Mouse (Mus musculus) frontal cortex, postnatal 25 days (tissue): ENCODE data around the gene Catsperg1.
"Not testable (repeated sequence)": the region's sequence is repeated elsewhere in the genome, so short reads cannot be mapped to it uniquely, and the experiment has no call there.

Experiments used
- DNase-seq, 2 experiments: peaks; one replicate each; pipeline ENCODE4 v3.0.0; 2022; ENCODE audit warnings: low spot score in 2 of 2

Catsperg1 gene

GRCm38 (mm10) chr7:29170066-29170754 is 43.6 kb downstream of the Catsperg1 start, which contains the start of the genes Ggn and Spred3:
Ggn (plus strand) TSS chr7:29170210.
Spred3 (minus strand) TSS chr7:29170411.
- DNase-seq, result peak in 1 of 2 experiments; percentile 27

DNA sequence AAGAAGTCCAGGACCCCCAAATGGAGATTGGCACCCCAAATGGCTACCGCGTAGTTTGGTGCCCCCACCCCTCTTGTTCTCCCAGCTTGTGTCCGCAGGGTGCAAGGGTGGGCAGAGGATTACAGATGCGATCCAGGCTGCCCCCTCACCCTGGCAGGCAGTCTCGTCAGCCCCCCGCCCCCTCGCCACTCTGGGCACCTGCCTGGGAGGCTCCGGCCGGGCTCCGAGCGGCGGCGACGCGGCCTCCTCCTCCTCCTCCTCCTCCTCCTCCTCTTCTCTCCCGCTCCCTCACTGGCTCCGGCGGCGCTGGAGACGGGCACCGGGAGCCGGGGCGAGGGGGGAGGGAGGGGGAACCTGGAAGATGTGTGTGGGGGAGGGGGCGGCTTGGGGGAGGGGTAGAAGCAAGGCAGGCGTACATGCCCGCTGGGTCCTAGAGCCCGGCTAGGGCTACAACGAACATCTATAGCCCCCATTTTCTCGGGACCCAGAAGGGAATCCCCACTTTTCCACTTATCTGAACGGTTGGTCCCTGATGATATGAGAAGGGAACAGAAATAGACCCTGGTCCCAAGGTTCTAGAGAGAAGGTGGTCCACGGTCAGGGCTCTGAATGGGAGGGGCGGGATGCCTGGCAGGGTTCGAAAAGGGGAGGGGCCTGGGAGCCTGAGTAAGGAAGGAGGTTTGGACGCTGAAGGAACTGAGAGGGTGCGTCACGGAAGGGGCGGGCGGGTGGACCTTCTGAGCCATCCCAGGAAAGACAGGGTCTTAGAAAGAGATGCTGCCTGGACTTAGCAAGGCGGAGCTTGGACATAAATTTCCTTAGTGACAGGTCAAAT is 44.4 kb downstream of the Catsperg1 start:
- peak; percentile 62 to 76 for DNase-seq

DNA sequence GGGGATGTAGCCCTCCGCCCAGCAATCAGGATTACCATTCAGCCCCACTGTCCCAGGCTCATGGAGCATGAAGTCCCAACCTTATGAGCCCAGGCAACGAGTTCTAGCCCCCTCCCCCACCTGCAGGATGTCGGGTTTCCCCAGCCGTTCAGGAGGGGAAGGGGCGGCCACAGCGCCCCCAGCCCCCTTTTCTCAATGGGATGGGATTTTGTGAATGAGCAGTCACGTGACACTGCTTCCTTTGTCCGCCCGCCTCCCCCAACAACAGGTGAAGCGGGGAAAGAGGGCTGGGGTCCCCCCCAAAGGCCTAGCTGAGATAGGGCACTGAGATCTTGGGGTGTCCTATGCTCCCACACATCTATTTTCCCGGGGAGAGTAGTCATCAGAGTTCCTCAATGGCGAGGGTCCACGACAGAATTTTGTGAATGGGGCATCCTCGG is 45.0 kb downstream of the Catsperg1 start:
- DNase-seq, result no peak

DNA sequence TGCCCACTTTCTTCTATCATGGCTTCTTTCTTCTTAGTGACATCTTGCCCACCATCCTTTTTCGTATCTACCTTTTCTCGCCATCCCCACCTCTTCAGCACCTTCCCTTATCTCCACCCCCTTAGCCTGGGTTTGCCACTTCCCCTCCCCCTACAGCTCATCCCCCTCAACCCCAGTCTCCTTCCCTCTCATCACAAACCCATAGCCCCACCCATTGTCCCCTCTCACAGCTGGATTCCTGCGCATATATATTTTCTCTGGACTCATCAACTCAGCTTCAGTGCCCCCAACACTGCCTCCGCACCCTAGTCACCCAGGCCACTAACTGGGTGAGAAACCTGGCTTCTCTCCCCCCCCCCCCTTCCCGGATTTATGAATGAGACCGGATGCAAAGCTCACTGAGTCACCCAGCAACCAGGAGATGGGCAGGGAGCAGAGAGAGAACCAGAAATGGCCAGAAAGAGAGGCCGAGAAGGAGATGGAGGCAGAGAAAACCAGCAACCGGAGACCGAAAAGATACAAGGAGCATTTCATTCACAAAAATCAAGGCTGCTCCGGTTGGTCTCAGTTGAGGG is 45.6 kb downstream of the Catsperg1 start:
- DNase-seq, result no peak

DNA sequence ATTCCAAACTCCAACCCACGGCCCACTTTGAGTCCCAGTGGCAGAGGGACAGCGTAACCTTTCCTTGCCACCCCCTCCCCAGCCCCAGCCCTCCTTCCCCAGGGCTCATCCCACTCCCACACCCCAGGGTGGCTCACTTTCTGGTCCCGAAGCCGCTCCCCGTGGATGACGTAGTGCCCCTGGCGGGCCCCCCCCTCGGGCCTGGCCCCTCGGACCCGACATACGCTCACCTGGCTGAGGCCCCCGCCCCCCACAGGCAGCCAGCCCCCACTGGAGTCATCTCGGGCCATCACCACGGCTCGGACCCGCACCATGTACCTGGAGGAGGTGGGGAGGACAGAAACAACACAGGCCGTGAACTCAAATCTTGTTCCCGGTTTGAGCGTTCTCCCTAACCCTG is 46.2 kb downstream of the Catsperg1 start:
- no peak for DNase-seq

DNA sequence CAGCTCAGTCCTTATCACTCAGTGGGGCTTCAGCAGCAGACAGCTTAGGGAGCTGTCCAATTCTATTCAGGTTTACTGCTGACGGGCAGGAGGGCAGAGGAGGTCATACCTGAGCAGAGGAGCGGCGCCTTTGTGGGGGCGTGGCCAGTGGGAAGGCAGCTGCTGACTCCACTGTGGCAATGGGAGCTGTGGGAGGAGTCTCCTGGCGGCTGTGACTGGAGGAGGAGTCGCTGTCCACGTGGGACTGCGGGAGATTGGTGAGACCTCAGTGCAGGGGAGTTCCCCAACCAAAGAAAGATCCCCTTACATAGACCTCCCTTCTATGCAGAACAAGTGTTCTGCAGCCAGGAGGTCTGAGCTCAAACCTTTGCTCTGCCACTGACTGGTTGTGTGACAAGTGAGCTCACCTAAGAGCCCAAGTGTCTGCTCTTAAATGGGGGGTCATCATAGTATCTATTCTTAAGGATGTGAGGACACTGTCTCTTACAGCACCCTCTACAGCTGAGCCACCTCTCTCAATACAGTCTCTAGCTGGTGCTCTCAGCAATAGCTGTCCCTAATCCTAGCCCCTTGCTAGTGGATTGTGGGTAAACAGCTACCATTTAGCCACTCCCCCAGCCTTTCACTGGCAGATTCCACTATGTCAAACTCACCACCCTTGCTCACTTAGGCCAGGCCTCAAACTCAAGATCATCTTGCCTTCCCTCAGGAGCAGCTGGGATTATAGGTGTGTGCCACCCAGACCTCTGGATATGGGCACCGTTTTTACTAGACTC is 50.9 kb downstream of the Catsperg1 start:
- DNase-seq, result no peak

DNA sequence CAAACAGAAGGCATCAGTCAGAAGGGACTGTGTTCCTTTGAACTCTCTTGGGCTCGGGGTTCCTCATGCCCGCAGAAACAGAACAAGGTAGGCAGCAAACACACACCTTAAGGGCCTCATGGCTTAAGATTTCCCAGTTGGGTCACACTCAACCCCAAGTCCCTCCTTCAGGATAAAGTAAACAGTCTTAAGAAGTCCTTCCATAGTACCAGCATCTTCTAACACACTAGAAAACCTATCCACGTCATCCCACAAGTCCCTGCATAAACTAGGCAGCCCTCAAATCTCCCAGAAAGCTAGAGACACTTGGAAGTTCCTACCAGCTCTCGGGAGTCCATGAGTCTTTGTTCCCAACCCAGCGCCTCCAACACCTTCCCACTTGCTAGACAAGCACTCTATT is 51.5 kb downstream of the Catsperg1 start:
- DNase-seq, result no peak

- no peak for DNase-seq
Observed at GRCm38 (mm10) chr7:29158264-29158663, 55.6 kb downstream of the Catsperg1 start.

DNA sequence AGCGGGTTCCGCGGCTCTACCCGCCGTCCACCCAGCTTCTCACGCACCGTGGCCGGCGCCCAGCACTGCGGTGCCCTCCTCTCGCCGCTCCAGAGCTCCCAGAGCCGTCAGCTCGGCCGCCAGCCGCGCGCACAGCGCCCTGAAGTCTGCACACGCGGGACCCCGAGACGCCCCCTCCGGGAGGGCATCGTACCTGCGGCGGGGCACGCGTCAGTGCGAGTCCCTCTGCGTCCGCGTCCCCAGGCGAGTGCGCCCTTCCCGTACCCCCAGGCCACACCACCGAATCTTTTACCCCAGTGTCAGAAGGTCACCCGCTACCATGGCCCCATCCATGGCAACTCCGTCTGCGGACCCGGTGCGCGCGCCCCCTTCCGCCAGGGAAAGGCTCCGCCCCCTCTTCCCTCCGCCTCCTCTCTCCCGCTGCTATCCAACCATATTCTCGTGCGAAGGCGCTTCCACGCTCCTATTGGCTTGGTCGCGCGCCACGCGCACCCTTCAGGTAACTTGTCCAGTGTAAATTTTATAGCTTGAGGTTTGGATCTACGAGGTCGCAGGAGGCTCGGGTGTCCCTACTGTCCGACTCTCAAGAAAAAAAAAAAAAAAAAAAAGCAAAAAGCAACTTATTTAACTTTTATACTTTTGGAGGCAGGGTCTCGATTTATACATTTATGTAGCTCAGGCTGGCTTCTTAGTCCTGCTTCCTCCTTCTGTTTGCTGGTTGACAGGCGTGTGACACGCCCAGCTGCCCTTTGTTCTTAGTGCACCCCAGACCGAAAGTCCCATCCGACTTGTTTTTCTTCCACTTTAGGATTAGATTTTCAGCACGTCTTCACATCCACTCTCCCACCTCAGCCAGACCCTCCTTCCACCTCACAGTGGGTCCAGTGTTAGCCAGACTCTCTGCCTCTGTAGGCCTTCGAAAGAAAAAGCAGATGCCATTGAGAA is 57.7 kb downstream of the Catsperg1 start, which contains the start of gene Fam98c:
TSS of gene Fam98c (minus strand) at position 397 of the 945 bp plus-strand sequence.
- DNase-seq, result peak; percentile 67 to 71

- DNase-seq, result peak; percentile 67 to 85
Observed at GRCm38 (mm10) chr7:29155196-29155837, 58.5 kb downstream of the Catsperg1 start.

GRCm38 (mm10) chr7:29154018-29154720 is 59.7 kb downstream of the Catsperg1 start:
- no peak for DNase-seq

GRCm38 (mm10) chr7:29151486-29151885 is 62.3 kb downstream of the Catsperg1 start:
- DNase-seq, result no peak

GRCm38 (mm10) chr7:29148771-29149170 is 65.1 kb downstream of the Catsperg1 start:
- no peak for DNase-seq

- no peak for DNase-seq
Observed at GRCm38 (mm10) chr7:29146625-29147367, 67.0 kb downstream of the Catsperg1 start.

GRCm38 (mm10) chr7:29144006-29144405 is 69.8 kb downstream of the Catsperg1 start:
- DNase-seq, result no peak

DNA sequence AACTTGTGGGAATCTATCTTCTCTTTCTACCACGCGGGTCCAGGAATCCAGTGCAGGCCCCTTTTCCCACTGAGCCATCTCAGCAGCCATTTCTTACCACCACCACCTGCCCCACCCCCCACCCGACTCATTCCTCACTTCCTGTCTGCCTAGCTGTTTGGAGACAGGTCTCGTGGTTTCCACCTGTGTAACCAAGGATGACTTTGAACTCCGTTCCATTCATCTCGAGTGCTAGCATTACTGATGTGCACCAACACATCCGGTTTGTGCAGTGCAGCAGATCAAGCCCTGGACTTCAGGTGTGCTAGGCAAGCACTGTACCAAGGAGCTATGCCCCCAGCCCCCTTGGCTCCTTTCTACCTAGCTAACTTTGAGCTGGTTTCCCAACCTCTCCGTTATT is 72.4 kb downstream of the Catsperg1 start:
- no peak for DNase-seq

GRCm38 (mm10) chr7:29139237-29139636 is 74.6 kb downstream of the Catsperg1 start:
- DNase-seq, result not testable (repeated sequence)

DNA sequence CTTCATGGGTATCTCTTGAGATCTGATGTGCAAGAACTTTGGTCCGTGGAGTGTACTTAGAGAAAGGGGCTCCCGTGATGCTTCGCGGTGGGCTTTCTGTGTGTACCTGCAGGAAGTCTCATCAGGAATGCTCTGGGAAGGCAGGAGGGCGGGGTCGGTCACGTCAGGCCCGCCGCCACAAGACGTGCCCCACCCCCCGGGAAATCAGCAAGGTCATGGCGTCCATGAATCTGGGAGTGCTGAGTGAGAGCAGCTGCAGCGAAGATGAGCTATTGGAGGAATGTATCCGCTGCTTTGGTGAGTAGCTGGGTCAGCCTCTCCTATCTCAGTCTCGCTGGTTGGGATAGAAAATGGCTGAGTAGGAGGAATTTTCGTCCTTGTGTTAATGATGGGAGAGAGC is 76.4 kb downstream of the Catsperg1 start:
- DNase-seq, result no peak
